Mouse (Mus musculus): ENCODE measurements around the gene Lamb1.

DNA sequence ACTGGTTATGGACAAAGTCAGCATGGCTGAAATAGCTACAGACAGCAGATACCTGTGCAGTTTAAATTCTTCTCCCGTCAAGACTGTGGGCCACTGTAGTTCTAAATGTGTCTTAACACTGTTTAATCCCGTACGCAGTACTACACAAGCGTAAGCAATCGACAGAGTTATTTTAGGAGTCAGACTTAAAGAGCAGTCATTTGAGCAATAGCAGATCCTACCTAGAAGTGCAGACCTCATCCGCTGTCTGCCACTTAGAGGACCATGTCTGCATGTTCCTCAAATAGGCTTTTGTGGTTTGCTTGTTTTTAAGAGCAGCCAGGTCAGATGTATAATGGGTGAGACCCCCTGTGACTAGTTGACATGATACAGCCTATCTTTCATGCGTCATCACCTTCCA, 49.3 kb downstream of the Lamb1 start:
- TF ChIP-seq ZC3H11A (IDR thresholded peaks at IDR 0.05; ENCODE audit: borderline replicate concordance, low read depth, low read length) (no peak), CHD2 (IDR thresholded peaks at IDR 0.05; ENCODE audit: low read depth, low read length) (no peak), ZNF384 (IDR thresholded peaks at IDR 0.05; ENCODE audit: low read depth, low read length) (no peak), MAFK (IDR thresholded peaks at IDR 0.05; ENCODE audit: insufficient read depth, low read depth, low read length) (no peak)

Data from ES-E14 (cell line).